Mouse (Mus musculus) brown adipose tissue, adult 24 weeks (tissue): ENCODE data around the gene Syce2. TPM values are rescaled to one million over a fixed set of nuclear protein-coding genes. Genes with fewer than 3 reads are reported as not detected.
"Not testable (repeated sequence)": the region's sequence is repeated elsewhere in the genome, so short reads cannot be mapped to it uniquely, and the experiment has no call there.

Source experiments
- H3K27ac ChIP-seq: fragments of 200-500 bp; replicated peaks from 2 replicates; pipeline ENCODE4 v1.5.1; 2012; ENCODE audit warnings: low read depth, mild to moderate bottlenecking, low read length
- H3K4me1 ChIP-seq: fragments of 200-500 bp; 2 replicates; pipeline ENCODE4 v1.6.1; 2012; ENCODE audit warnings: low read length, mixed read lengths; ENCODE audit not compliant: control insufficient read depth, insufficient read depth, insufficient read length
- H3K4me3 ChIP-seq: fragments of 200-500 bp; 2 replicates; pipeline ENCODE4 v1.5.1; 2012; ENCODE audit warnings: low read depth, mild to moderate bottlenecking, low read length, moderate library complexity; ENCODE audit not compliant: insufficient read depth
- polyA plus RNA-seq: library from polyadenylated mRNA; stranded (reverse); fragments of >200 nt; gene quantifications from 2 replicates; pipeline ENCODE4 v1.2.4, GENCODE M21; 2012; ENCODE audit not compliant: missing spikeins, insufficient read depth, insufficient read length

The Syce2 gene
- polyA plus RNA-seq, 1 experiment: 3.6 TPM

DNA sequence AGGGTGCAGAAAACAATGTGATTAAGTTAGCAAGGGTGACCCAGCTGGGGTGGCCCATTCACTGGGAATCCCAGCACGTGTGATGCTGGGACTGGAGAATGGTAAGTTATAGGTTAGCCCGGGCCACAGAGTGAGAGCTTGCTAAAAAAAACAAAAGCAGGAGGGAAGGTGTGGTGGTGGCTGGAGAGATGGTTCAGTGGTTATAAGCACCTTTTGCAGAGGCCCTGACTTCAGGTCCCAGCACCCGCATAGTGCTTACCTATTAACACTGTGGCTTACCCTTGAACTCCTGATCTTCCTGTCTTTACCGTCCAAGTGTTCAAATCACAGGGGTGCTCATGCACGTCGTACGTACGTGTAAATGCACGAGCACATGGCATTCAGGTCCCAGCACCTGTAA is 35.1 kb downstream of the Syce2 start:
- peaks cover 5% of the 10 kb centered on the region for H3K4me1 ChIP-seq
- H3K27ac ChIP-seq: no peak overlapping the region
- no peak overlapping the region for H3K4me3 ChIP-seq

DNA sequence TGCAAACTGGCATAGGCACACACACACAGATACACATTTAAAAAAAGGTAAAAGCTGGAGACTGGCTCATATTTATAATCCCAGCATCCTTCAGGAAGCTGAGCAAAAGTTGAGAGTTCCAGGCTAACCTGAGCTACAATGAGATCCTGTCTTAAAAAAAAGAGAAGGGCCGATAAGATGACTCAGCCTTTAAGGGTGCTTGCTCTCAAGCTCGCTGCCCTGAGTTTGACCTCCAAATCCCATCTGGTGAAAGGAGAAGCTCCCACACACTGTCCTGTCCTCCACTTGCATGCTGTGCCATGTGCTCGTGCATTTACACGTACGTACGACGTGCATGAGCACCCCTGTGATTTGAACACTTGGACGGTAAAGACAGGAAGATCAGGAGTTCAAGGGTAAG is 35.6 kb downstream of the Syce2 start:
- Histone ChIP-seq H3K4me3 (no peak overlapping the region), H3K27ac (no peak overlapping the region), H3K4me1 (peaks cover 5% of the 10 kb centered on the region)

DNA sequence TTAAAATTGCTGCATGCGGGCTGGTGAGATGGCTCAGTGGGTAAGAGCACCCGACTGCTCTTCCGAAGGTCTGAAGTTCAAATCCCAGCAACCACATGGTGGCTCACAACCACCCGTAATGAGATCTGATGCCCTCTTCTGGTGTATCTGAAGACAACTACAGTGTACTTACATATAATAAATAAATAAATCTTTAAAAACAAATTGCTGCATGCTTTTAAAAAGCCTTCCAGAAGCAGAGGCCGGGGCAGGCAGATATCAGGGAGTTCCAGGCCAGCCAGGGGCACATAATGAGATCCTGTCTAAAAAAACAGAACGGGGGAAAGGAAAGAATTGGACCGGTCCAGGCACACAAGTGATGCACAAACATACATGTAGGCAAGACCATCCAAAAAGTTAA is 36.1 kb downstream of the Syce2 start:
- H3K27ac ChIP-seq: not testable (repeated sequence)

DNA sequence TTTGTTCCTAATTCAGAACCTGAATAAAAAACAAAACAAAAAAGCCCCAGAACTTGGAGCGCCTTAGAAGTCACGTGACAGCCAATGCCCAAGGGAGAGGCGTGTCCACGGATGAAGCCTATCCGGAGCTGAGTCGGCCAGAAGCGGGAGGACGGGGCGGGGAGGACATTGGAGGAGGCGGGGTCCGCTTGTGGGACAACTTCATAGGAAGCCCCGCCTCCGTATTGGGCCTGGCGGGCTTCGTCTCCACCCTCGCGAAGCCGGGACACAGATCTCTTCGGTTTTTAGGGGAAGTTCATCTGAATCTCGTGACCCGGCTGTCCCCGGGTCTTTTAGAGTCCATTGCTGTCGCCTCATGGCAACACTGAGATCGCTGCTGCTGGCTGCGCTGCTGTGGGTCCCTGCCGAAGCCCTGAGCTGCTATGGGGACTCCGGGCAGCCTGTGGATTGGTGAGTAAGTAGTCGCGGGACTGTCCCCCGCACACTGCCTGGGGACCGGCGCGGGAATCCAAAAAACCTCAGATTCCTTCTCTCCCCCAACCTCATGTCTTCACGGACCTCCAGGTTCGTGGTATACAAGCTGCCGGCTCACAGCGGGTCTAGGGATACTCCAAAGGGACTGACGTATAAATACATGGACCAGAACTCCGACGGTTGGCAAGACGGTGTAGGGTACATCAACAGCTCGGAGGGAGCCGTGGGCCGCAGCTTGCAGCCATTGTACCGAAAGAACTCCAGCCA is 36.7 kb downstream of the Syce2 start, which contains the start of gene Dnase2a:
Gene Dnase2a, plus strand, starts transcription at position 140 of the 741 bp plus-strand sequence.
- H3K4me3 ChIP-seq: peak within 1 kb of the TSS; percentile 85
- H3K4me1 ChIP-seq: peaks cover 9% of the 10 kb centered on the region
- H3K27ac ChIP-seq: peak within 1 kb of the TSS; percentile 61

More for the DNA sequence above, 36.1 kb downstream of the Syce2 start:
- H3K4me1 ChIP-seq: not testable (repeated sequence)
- peak overlapping the region; percentile 50 for H3K4me3 ChIP-seq

DNA sequence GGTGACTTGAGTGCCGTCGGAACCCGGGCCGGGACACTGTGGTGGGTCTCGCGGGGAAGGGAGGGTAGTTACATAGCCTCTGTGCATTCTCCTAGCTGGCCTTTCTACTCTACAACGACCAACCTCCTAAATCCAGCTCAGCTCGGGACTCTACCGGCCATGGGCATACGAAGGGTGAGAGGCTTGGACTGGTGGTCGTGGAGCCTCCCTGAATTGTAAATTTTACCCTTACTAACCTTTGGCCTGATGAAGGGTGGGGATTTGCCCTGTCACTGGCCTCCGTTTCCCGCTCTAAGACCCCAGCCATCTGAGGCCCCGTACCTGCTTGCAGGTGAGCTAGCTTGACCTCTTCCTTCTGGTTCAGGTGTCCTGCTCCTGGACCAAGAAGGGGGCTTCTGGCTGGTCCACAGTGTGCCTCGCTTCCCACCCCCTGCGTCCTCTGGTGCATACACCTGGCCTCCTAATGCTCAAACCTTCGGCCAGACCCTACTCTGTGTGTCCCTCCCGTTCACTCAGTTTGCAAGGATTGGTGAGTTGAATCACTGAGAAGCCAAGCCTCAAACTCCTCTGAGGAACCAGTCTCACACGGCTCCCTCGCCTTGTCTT is 37.4 kb downstream of the Syce2 start:
- peaks cover 9% of the 10 kb centered on the region for H3K4me1 ChIP-seq
- no peak overlapping the region for H3K27ac ChIP-seq
- peak overlapping the region; percentile 85 for H3K4me3 ChIP-seq

DNA sequence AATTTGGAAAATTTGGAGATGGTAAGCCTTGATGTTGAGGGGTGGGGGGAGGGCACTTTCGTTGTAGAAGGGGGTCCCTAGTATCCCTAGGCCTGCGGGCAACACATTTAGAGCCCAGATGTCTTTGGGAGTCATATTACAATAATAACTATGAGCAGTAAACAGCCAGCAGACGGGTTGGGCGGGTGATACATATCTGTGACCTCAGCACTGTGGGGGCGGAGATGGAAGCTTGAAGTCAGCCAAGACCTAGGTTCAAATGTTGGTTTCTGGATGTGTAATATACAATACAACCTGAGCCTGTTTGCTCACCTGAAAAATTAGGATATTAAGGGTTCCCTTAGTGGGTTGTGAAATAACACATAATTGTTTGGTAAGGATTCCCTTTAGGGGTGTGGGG is 38.0 kb downstream of the Syce2 start:
- H3K4me1 ChIP-seq: peaks cover 9% of the 10 kb centered on the region
- H3K4me3 ChIP-seq: peak overlapping the region; percentile 85
- no peak overlapping the region for H3K27ac ChIP-seq

DNA sequence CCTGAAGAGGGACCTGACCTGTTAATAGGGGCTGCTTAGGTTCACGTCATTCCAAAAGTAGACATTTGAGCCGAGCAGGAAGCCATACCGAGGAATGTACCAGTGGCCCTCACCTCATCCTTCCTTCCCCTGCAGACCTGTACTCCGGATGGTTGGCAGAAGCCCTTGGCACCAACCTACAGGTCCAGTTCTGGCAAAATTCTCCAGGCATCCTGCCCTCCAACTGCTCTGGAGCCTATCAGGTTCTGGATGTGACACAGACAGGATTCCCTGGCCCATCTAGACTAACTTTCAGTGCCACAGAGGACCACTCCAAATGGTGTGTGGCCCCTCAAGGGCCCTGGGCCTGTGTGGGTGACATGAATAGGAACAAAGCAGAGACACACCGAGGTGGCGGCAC is 38.6 kb downstream of the Syce2 start:
- no peak overlapping the region for H3K27ac ChIP-seq
- H3K4me3 ChIP-seq: no peak overlapping the region
- H3K4me1 ChIP-seq: peaks cover 9% of the 10 kb centered on the region

DNA sequence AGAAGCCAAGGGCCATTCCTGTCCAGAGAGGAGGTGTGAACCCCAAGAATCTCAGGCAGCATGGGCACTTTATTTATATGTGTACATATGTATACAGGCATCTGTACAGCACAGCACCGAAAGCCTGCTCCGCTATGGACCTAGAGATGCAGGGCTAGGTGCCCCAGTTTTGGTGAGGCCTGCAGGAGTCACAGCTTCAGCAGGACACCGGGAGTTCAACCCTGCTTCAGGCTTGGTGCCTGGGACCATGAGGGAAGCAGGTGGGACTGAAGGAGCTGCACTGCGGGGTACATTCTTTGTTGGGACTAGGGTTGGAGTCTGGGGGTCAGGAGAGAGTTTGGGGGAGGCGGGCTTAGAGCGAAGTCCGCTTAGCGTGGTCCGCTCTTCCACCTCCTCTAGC is 39.9 kb downstream of the Syce2 start:
- H3K4me1 ChIP-seq: peaks cover 9% of the 10 kb centered on the region
- H3K27ac ChIP-seq: no peak overlapping the region
- no peak overlapping the region for H3K4me3 ChIP-seq

DNA sequence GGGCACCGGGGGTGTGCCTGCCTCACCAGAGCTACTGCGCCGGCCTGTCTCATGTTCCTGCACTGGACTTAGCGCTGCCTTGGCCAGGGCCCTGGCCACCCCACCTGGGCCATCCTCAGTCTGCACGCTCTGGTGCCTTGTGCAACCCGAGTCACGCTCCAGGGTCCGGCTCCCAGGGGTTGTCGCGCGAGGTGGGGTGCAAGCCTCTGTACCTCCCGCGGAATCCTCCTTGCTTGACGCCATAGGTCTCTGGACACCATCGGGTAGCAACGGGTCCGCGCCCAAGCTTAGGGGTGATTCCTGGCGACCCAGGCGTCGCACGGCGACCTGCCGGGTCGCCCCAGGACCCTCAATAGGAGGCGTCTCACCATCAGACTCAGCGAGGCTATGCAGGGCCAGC is 40.5 kb downstream of the Syce2 start:
- Histone ChIP-seq H3K4me3 (peak overlapping the region; percentile 62), H3K4me1 (peaks cover 9% of the 10 kb centered on the region), H3K27ac (no peak overlapping the region)

DNA sequence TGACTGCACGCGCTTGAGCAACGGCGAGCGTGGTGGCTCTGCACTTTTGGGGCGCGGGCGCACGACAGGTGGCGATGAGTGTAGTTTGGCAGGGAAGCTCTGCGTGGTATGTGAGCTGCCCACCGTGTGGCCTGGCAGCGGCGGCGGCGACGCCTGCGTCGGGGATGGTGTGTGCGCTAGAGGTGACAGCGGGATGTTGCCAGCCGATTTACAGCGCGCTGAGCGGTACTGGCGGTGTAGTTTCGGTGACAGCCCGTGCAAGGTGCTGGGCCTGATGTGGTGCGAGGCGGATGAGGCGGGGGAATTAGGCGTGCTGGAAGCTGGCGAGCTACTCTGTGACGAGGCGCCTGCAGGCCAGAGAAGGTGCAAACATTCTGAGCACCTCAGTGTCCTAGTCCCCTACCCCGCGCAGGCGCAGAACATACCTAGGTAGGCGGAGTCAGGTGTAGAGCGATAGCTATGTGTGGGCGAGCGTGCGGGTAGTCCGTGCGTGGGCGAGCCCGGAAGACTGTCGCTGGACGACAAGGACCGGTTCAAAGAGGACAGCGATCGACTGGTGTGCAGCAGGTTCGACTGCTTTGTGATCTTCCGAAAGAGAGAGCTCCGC is 41.1 kb downstream of the Syce2 start:
- Histone ChIP-seq H3K4me1 (peaks cover 9% of the 10 kb centered on the region), H3K27ac (no peak overlapping the region)

DNA sequence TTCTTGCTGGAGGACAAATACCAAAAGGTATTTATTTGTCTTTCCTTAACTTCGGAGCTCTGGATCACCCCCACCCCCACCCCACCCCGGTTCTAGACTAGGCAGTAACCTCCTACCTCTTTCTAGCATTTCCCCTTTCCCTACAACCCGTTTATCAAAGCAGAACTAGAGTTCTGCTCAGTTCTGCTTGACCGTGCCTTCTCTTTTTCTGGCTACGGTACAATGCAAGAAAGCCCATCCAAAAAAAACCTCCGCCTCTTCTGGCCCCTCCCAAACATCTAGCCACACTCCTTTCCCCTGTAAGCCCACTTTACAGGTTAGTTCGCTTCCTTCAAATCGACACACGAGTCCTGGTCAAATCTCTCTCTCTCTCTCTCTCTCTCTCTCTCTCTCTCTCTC is 41.6 kb downstream of the Syce2 start:
- H3K27ac ChIP-seq: no peak overlapping the region
- peaks cover 9% of the 10 kb centered on the region for H3K4me1 ChIP-seq
- H3K4me3 ChIP-seq: peak overlapping the region; percentile 62

More for the DNA sequence above, 41.1 kb downstream of the Syce2 start:
- H3K4me3 ChIP-seq: peak overlapping the region; percentile 62

DNA sequence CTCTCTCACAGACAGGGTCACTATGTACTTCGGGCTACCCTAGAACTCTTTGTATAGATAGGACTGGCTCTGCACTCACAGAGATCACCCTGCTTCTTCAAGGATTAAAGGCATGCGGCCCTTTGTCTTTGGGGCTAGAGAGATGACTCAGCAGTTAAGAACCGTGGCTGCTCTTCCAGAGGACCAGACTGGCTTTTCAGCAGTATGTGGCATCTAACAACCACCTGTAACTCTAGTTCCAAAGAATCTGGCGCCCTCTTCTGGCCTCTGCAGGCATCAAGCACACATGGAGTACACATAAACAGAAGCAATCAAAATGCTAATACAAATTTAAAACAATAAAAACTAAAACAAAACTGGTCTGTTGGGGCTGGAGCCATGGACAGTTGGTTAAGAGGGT is 42.0 kb downstream of the Syce2 start:
- H3K27ac ChIP-seq: no peak overlapping the region
- peaks cover 8% of the 10 kb centered on the region for H3K4me1 ChIP-seq
- no peak overlapping the region for H3K4me3 ChIP-seq

DNA sequence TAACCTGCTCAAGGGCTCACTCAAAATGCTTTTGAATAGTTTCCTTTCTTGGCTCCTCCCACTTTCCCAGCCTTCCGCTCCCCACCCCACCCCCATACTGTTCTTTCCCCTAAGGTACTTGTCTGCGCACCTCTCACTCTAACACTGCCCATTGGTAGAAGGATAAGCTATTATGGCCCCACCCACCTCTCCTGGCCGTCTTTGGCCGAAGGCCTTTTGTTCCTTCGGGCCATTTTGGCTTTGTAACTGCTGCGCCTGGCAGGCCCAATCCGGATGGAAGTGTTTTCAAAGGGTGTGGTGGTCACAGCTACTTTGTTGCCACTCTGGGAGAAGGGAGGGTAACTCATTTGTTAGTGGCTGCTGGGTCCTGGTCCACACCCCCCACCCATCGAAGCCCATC is 43.4 kb downstream of the Syce2 start:
- Histone ChIP-seq H3K27ac (no peak overlapping the region), H3K4me1 (peaks cover 4% of the 10 kb centered on the region; the same call in 1 of the 2 replicates)

DNA sequence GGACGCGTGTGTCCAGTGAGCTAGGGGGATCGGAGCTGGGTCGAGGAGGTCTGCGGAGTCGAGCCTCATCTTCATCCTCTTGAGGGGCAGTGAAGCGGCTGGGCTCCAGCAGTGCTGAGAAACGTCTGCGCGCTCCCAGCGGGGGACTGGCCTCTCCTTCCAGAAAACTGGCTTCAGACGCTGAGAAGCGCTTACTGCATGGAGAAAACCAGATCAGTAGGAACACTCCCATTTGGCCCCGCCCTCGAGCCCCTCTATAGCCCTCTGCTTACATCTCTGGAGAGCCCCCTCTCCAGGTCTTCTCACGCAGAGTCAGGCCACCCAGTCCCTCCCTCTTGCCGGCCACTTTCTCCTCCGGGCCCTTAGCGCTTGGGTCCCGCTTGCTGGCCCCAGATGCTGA is 45.9 kb downstream of the Syce2 start:
- Histone ChIP-seq H3K4me3 (no peak overlapping the region), H3K4me1 (peaks cover under 1% of the 10 kb centered on the region; the same call in 1 of the 2 replicates), H3K27ac (no peak overlapping the region)

More for the DNA sequence above, 43.4 kb downstream of the Syce2 start:
- no peak overlapping the region for H3K4me3 ChIP-seq

DNA sequence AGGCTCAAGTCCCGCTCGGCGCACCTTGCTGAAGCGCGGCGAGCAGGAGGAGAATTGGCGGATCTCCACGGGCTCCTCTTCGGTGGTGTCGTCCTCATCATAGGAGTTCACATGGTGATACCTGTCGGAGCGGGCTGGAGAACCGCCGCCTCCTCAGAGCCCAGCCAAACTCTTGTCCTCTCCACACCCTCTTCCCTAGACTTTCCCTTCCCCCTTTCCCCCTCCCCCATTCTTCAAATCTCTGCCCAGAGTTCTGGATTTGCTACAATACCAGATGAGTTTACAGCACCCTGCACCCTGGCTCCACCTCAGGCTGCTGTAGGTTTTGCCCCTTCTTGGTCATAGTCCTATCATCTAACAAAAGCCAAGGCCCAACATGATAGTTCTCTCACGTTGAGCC is 46.7 kb downstream of the Syce2 start:
- Histone ChIP-seq H3K27ac (no peak overlapping the region), H3K4me3 (no peak overlapping the region), H3K4me1 (no peaks in the 10 kb centered on the region)
